Mouse (Mus musculus) erythroblast, embryonic 14.5 days (primary cell): Measurements from ENCODE around the gene Pam16. TPM values are rescaled to one million over a fixed set of nuclear protein-coding genes. Genes with fewer than 3 reads are reported as not detected.

ENCODE experiments used
- H3K27me3 ChIP-seq: 2 replicates; pipeline ENCODE4 v1.6.1; 2012; ENCODE audit warnings: inconsistent platforms; ENCODE audit not compliant: control insufficient read depth
- H3K36me3 ChIP-seq: 2 replicates; pipeline ENCODE4 v1.6.1; 2012; ENCODE audit warnings: mild to moderate bottlenecking, inconsistent platforms; ENCODE audit not compliant: control insufficient read depth
- H3K4me1 ChIP-seq: 2 replicates; pipeline ENCODE4 v1.6.1; 2012; ENCODE audit warnings: inconsistent platforms; ENCODE audit not compliant: control insufficient read depth
- H3K4me3 ChIP-seq: replicated peaks from 2 replicates; pipeline ENCODE3; 2012; ENCODE audit warnings: moderate library complexity, mild to moderate bottlenecking, inconsistent platforms
- H3K9me3 ChIP-seq: 2 replicates; pipeline ENCODE4 v1.6.1; 2012; ENCODE audit warnings: low read length, inconsistent platforms, mixed read lengths; ENCODE audit not compliant: control insufficient read depth
- GATA1 ChIP-seq: IDR thresholded peaks from 2 replicates; pipeline ENCODE4 v1.6.1; 2012; ENCODE audit warnings: low read length, inconsistent platforms, mixed read lengths
- TAL1 ChIP-seq: IDR thresholded peaks from 3 replicates; pipeline ENCODE4 v1.6.1; 2012; ENCODE audit warnings: low read length, inconsistent platforms, mixed read lengths
- polyA plus RNA-seq: library from polyadenylated mRNA; stranded (reverse); fragments of >175 nt; gene quantifications from 2 replicates; pipeline ENCODE4 v1.2.3, GENCODE M21; 2012

Gene Pam16
- polyA plus RNA-seq, 1 experiment, result 15.1 TPM

- Histone ChIP-seq H3K36me3 (no peaks in the 10 kb centered on the region), H3K9me3 (no peaks in the 10 kb centered on the region), H3K27me3 (peaks cover 8% of the 10 kb centered on the region), H3K4me1 (peaks cover under 1% of the 10 kb centered on the region), H3K4me3 (no peak overlapping the region)
- TF ChIP-seq GATA1, result no peak
- no peak for TF ChIP-seq TAL1
Measured at GRCm38 (mm10) chr16:4578630-4579029, 46.2 kb downstream of the Pam16 start.

- Histone ChIP-seq H3K27me3 (peaks cover 8% of the 10 kb centered on the region), H3K4me3 (no peak overlapping the region), H3K36me3 (no peaks in the 10 kb centered on the region), H3K9me3 (no peaks in the 10 kb centered on the region), H3K4me1 (no peaks in the 10 kb centered on the region)
- TF ChIP-seq TAL1 (no peak), GATA1 (no peak)
Measured at GRCm38 (mm10) chr16:4576873-4577272, 47.9 kb downstream of the Pam16 start.

GRCm38 (mm10) chr16:4576038-4576437 lies 48.8 kb downstream of the Pam16 start:
- Histone ChIP-seq H3K9me3 (no peaks in the 10 kb centered on the region), H3K4me1 (no peaks in the 10 kb centered on the region), H3K4me3 (no peak overlapping the region), H3K36me3 (no peaks in the 10 kb centered on the region), H3K27me3 (peaks cover 8% of the 10 kb centered on the region)
- TF ChIP-seq GATA1, result no peak
- TF ChIP-seq TAL1, result no peak

GRCm38 (mm10) chr16:4570737-4571136 lies 54.1 kb downstream of the Pam16 start:
- Histone ChIP-seq H3K36me3 (no peaks in the 10 kb centered on the region), H3K9me3 (no peaks in the 10 kb centered on the region), H3K27me3 (peaks cover 4% of the 10 kb centered on the region; the same call in 1 of the 2 replicates), H3K4me1 (peaks cover 4% of the 10 kb centered on the region), H3K4me3 (no peak overlapping the region)
- TF ChIP-seq TAL1 (no peak), GATA1 (no peak)

GRCm38 (mm10) chr16:4567912-4568311 lies 56.9 kb downstream of the Pam16 start:
- Histone ChIP-seq H3K9me3 (no peaks in the 10 kb centered on the region), H3K4me1 (peaks cover 4% of the 10 kb centered on the region), H3K27me3 (peaks cover 10% of the 10 kb centered on the region), H3K4me3 (no peak overlapping the region), H3K36me3 (no peaks in the 10 kb centered on the region)
- TF ChIP-seq GATA1 (no peak), TAL1 (no peak)

Other genes starting within 250 kb of the Pam16 start
- gene Adcy9, start 204.5 kb downstream of the Pam16 start, polyA plus RNA-seq, result 0.02 TPM in 1 of 2 replicates, not detected in the other
- not detected in 2 replicates for gene Srl, start 83.2 kb downstream of the Pam16 start, polyA plus RNA-seq
- gene Tfap4, start 65.1 kb downstream of the Pam16 start, polyA plus RNA-seq, result 1.0 and 1.3 TPM in 2 replicates
- gene Glis2, start 30.3 kb downstream of the Pam16 start, polyA plus RNA-seq, result 0.01 TPM in 1 of 2 replicates, not detected in the other
- gene Vasn, start 15.0 kb upstream of the Pam16 start, polyA plus RNA-seq, result 0.01 and 0.19 TPM in 2 replicates
- 0.66 and 0.80 TPM in 2 replicates for gene Dnaja3, start 15.0 kb upstream of the Pam16 start, polyA plus RNA-seq
- 1.1 and 3.2 TPM in 2 replicates for gene Coro7, start 54.8 kb upstream of the Pam16 start, polyA plus RNA-seq
- gene Nmral1, start 94.4 kb upstream of the Pam16 start, polyA plus RNA-seq, result 1.9 and 4.0 TPM in 2 replicates
- gene Hmox2, start 101.4 kb upstream of the Pam16 start, polyA plus RNA-seq, result 0.34 and 1.3 TPM in 2 replicates
- gene Cdip1, start 165.3 kb upstream of the Pam16 start, polyA plus RNA-seq, result 0.93 and 0.95 TPM in 2 replicates
- not detected in 2 replicates for gene 4930562C15Rik, start 210.4 kb upstream of the Pam16 start, polyA plus RNA-seq